Mouse (Mus musculus): ENCODE data around the gene Tas2r121. TPM values are rescaled to one million over a fixed set of nuclear protein-coding genes. Genes with fewer than 3 reads are reported as not detected.

The Tas2r121 gene
- polyA plus RNA-seq (2012; rRNA removed; ENCODE audit: low replicate concordance): not detected in 2 replicates

DNA sequence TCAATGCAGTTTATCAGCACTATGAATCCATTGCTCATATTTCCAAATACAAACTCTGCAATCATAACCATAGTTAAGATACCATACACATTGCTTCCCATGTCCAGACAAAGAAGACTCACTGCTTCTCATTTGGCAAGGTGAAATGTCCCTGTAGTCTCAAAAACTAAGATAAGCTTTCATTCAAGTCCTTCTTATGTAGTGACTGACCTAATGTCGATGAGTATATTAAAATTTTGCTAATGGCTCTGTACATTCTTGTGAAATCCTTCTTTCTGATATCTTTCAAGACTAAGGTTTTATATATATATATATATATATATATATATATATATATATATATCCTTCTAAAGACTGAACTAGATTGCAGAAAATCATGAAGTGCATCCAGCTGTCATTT is at the start of gene Tas2r121:
Gene Tas2r121, minus strand, starts transcription at position 101 of the 400 bp plus-strand sequence.

DNA sequence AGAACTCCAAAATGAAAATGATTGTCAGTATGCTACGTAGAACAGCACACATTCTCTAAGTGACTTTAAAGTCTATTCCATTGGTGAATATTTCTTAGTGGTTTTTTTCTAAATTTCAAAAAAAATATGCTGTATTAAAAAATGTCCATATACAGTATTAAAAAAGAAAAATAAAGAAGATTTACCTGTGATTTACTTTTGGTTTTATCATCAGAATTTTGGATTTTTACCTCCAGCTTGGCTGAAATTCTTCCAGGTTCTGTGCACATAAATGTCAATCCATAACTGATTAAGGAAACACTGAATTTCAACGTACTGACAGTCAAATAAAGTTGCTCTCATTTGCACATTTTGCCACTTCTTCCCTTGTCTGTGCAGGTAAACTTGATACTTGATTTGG is 37.1 kb upstream of the Tas2r121 start, which contains the start of gene Tas2r115:
Gene Tas2r115, minus strand, starts transcription at position 101 of the 400 bp plus-strand sequence.

DNA sequence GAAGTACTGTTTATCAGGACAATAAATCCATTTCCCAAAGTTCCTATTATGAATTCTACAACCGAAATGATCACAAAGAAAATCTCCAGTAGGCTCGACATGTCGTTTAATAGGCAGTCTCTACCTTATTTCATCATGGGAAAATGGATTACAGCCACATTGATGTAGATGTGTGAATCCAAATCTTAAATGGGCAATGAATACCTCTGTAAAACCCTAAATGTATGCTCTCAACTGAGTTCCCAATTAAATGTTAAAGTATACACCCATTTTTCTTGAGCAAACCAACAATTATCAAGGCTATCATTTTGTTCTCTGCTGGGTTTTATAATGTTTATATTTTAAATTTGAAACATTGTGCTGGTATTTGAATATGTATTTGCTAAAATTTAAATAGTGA is 11.0 kb upstream of the Tas2r121 start, which contains the start of gene Tas2r122:
Gene Tas2r122, minus strand, starts transcription at position 101 of the 400 bp plus-strand sequence.

DNA sequence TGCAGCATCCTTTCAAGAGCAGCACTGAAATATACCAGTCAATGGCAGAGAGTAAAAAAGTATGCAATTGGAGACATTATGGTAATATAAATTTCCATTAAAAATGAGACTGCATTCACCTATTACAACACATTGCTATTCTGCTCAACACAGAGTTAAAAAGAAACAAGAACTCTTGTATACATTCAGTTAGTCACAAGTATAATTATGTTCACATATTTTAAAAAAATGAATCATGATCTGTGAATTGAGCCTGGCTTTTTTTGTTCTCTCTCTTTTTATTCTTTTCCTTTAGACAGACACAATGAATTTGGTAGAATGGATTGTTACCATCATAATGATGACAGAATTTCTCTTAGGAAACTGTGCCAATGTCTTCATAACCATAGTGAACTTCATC is 44.2 kb downstream of the Tas2r121 start, which contains the start of gene Tas2r120:
Gene Tas2r120, plus strand, starts transcription at position 301 of the 400 bp plus-strand sequence.

GRCm38 (mm10) chr6:132651426-132651825 is 49.4 kb downstream of the Tas2r121 start, which contains the start of gene A630073D07Rik:
Gene A630073D07Rik, minus strand, starts transcription at chr6:132651526.

Other genes starting within 250 kb of the Tas2r121 start
- gene Prh1, start 131.2 kb downstream of the Tas2r121 start, polyA plus RNA-seq (2012; rRNA removed; ENCODE audit: low replicate concordance): not detected in 2 replicates
- gene Prp2, start 105.1 kb downstream of the Tas2r121 start, polyA plus RNA-seq (2012; rRNA removed; ENCODE audit: low replicate concordance): not detected in 2 replicates
- gene A630073D07Rik, start 49.5 kb downstream of the Tas2r121 start, polyA plus RNA-seq (2012; rRNA removed; ENCODE audit: low replicate concordance): not detected in 2 replicates
- gene Tas2r120, start 44.1 kb downstream of the Tas2r121 start, polyA plus RNA-seq (2012; rRNA removed; ENCODE audit: low replicate concordance): not detected in 2 replicates
- gene Tas2r122, start 10.9 kb upstream of the Tas2r121 start, polyA plus RNA-seq (2012; rRNA removed; ENCODE audit: low replicate concordance): not detected in 2 replicates
- not detected in 2 replicates for gene Tas2r115, start 37.0 kb upstream of the Tas2r121 start, polyA plus RNA-seq (2012; rRNA removed; ENCODE audit: low replicate concordance)
- gene Tas2r124, start 53.7 kb upstream of the Tas2r121 start, polyA plus RNA-seq (2012; rRNA removed; ENCODE audit: low replicate concordance): not detected in 2 replicates
- not detected in 2 replicates for gene Tas2r102, start 61.1 kb upstream of the Tas2r121 start, polyA plus RNA-seq (2012; rRNA removed; ENCODE audit: low replicate concordance)
- gene Tas2r136, start 77.2 kb upstream of the Tas2r121 start, polyA plus RNA-seq (2012; rRNA removed; ENCODE audit: low replicate concordance): not detected in 2 replicates
- not detected in 2 replicates for gene Tas2r117, start 101.8 kb upstream of the Tas2r121 start, polyA plus RNA-seq (2012; rRNA removed; ENCODE audit: low replicate concordance)
- not detected in 2 replicates for gene Tas2r123, start 146.1 kb upstream of the Tas2r121 start, polyA plus RNA-seq (2012; rRNA removed; ENCODE audit: low replicate concordance)
- gene Tas2r116, start 154.4 kb upstream of the Tas2r121 start, polyA plus RNA-seq (2012; rRNA removed; ENCODE audit: low replicate concordance): not detected in 2 replicates
- gene Tas2r110, start 167.0 kb upstream of the Tas2r121 start, polyA plus RNA-seq (2012; rRNA removed; ENCODE audit: low replicate concordance): not detected in 2 replicates
- gene Tas2r113, start 192.0 kb upstream of the Tas2r121 start, polyA plus RNA-seq (2012; rRNA removed; ENCODE audit: low replicate concordance): not detected in 2 replicates
- not detected in 2 replicates for gene Tas2r125, start 208.6 kb upstream of the Tas2r121 start, polyA plus RNA-seq (2012; rRNA removed; ENCODE audit: low replicate concordance)

All from duodenum, adult 2 months (tissue).